Mouse (Mus musculus): ENCODE results near the gene Gm49486. TPM values are rescaled to one million over a fixed set of nuclear protein-coding genes. Genes with fewer than 3 reads are reported as not detected.

Gm49486 gene
- polyA plus RNA-seq, 3 experiments from 2014 or later, result not detected

DNA sequence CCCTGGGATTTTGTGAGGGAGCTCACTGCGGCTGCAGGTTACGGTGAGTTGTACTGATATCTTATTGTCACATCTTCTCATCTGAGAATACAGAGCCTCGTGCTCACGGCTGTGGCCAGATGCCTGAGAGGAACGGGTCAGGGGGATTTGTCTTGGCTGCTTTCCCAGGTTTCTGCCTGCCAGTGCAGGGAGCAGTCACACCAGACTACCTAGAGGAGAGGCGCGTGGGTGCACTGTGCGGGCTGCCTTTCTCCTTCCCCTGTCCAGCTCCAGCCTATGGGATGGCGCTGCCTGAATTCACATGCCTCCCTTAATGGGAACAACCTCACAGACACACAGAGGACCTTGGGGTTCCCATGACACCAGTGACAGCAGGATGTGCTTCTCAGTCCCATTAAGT, 6.1 kb downstream of the Gm49486 start:
- ATAC-seq, result no peak

DNA sequence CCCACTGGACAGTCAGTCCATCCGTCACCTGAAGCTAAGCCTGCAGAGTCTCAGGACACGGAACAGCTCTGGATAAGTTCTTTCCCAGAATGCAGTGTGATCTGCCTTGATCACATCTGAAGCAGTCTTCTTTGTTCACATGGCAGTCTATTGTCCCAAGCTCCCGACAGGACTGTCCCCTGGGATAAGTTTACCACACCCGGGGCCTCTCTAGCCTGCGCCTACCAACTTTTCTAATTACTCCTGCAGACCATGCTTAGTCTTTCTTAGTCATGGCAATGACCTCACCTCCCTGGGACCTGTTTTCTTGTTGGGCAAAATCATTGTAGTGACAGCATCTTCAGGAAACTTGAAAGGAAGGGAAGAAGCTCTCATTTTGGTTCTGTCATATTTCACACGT, 8.8 kb downstream of the Gm49486 start:
- ATAC-seq, result no peak

DNA sequence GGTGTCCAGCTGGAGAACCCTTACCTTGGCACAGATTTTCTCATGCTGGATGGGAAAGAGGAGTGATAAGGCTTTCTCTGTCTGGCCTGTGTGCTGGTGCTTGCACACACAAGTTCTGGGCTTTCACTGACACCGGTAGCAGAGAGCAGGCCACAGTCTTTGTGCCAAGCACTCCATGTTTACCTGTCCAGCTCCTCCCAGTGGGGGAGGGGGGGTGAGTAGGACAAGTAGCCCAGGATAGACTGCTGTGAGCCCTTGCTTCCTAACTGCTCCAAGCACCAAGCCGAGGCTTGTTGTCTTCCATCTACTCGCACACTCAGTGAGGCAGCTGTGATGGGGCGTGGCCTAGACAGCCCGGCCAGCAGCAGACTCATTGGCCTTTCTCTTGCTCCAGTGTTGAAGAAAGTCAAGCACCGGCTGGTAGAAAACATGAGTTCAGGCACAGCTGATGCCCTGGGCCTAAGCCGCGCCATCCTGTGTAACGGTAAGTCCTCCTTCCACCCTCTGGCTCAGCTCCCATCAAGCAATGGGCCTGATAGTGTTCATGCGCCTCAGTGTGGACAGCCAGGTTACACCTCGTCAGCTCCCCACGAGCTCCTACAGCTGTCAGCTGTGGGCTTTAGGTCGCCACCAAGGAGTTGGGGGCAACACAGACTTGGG, 13.5 kb downstream of the Gm49486 start:
- peak; percentile 26 for ATAC-seq

DNA sequence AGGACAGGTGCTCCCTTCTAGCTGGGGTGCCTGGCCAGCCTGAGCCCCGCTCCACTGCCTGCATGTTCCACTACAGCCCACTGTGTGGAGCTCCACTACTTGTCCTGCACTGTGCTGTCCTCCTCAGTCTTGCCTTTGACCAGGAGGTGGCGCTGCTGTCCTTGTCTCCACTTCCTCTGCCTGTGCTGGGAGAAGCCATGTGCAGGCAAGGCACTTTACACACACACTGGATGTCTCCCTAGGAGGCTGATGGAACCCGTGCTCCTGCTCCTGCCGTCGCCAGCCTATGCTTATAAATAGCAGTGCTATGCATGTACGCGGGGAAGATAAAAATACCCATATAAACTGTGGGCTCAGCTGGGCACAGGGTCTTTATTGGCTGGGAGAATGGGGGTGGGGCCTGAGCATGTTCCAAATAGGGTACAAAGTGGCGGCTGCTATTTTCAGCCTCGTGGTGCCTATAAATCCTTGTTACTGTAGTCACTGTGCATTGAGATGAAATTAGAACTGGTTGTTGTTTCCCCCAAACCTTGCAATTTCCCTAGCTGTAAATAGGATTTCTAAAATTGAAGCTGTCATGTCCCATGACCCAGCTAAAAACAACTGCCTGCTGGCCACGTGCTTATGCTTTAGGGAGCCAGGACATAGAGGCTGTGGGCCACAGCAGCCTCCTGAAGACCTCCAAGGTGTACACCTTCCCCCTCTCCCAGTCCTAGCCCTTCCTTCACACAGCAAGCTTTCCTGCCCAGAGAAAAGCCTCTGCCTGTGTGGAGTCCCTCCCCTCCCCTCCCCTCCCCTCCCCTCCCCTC, 14.2 kb downstream of the Gm49486 start:
- peak; percentile 99 for ATAC-seq

DNA sequence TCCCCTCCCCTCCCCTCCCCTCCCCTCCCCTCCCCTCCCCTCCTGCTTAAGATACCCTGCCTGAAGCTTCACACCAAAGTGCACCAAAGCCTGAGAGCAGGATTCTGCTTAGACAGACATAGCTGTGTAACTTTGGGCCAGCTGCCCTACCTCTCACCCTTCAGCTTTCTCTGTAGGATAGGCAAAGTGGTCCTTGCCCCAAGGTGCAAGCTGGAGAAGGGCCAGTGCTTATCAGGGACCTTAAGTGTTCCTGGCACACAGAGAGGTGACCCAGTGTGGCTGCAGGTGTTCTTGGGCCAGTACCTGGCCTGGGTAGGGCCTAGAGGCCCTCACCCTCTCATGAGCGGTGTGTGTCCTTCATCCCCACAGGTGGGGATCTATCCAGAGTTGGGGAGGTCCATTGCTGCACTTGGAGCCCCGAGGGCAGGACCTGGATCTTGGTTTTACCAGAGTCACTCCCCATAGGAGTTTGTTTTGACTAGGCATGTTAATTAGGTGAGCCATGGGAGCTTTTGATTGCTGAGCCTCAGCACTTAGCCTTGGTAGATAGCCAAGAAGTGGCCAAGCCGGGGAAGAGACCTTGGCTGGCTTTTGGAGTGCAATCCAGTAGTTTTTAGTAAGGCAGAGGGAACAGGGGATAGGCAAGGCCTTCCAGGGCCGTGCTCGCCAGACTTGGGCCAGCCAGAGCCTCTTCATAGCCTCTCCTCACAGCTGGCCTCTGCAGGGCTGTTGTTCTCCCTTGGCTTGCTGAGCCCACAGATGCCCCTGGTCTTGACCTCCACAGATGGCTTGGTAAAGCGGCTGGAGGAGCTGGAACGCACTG, 15.1 kb downstream of the Gm49486 start:
- no peak for ATAC-seq

DNA sequence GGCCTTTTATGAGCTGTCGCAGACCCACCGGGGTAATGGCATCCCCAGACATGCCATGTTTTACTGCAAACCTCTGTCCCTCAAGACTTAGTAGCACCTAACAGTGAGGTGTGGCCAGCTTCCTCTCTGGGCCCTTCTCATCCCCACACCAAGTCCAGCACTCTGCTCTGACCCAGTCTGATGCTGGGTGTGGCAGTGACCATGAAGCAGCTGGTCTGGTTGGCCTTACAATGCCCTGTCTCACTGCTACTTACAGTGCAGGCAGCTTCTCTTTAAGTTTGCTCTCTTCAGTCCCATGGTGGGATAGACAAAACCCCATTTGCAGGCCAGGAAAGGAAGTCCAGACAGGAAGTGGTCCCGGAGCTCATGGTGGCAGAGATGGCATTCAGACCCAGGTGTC, 16.1 kb downstream of the Gm49486 start:
- ATAC-seq, result no peak

DNA sequence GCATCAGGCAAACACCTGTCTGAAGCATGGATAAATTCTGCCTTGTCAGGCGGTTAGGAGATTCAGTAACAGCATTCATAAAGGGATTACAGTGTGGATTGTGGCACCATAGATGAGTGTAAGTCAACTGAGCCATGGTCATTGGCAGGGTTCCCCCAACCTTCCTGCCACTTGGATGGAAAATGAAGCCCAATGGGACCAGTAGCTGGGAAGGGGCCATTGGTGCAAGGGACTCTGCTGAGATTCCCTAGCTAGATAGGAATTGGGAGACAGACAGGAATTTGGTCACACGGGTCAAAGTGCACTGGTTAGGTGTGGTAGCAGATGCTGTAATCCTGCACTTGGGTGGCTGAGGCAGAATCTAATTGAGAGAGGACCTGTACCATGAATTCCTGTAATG, 21.0 kb downstream of the Gm49486 start:
- no peak for ATAC-seq

DNA sequence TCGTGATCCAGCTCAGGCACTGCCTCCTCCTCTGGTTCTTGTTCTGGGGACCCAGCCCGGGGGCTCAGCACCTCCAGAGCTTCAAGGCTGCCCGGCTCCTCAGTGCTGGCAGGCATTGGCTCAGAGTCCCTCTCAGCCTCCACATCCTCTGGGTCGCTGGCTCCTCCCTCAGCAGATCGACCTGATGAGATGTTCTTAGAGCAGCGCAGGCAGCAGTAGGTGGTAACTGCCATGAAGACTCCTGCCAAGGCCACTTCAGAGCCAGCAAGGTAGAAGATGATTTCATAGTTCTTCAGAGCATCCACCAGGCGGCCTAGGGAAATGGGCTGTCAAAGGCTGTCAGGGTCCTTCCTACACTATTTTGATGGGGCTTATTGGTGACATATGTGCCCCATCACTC, 22.0 kb downstream of the Gm49486 start:
- no peak for ATAC-seq

DNA sequence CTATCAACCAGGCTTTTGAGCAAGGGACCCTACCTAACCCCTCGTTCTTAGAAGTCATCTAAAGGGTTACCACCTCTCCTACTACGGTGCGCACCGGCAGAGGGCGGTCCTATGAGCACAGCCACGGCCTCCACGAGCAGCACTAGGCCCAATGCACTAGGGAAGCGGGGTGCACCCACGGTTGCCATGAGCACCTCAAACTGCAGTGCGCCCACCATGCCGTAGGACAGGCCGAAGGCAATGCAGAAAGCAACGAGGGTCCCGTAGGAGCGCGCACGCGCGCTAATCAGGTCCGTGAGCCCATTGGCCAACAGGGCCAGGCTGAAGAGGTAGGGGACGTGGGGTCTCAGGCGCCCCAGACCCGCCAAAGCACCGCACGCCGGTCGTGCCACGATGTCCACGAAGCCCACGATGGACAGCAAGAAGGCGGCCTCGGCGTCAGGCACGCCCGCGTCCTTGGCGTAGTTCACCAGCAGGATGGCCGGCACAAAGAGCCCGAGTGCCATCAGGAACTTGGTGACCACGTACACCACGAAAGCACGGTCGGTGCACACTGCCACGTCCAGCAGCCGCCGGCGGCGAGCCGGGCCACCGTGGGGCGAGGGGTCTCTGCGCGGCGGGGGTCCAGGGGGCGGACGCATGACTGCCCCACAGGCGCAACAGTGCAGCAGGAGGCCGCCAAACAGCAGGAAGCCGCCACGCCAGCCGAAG, 22.7 kb downstream of the Gm49486 start:
- no peak for ATAC-seq

DNA sequence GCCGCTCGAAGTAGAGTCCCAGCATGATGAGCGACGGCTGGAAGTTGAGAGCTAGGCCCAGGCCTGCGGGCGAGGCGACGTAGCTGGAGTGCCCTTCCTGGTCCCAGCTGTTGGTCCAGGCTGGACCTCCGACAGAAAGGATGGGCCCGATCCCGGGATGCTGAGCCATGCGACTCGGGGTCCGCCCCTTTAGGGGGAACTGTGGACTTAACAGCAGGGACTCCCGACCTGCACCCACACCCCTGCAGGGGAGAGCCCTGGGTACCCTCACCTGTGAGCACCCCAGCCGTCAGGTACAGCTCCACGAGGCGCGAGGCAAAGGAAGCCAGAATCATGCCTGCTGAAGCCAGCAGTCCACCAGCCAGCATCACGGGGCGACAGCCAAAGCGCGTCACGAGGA, 23.4 kb downstream of the Gm49486 start:
- no peak for ATAC-seq

DNA sequence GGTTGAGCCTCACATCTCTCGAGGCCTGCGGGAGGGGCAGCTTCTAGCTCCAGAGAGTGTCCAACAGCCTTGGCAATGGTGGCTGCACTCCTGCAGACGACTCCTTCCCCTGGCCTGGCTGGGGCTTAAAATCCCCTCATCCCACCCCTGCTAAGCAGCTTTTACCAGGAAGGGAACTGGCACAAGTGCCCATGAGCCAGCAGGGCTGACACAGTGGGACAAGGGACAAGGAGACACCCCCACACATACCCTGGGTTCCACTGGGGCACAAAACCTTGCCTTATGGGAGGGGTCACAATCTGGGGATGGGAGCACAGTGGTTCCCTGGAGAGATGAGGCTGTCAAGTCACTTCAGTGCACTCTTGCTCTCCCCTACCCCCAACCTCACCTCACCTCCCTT, 25.5 kb downstream of the Gm49486 start, which contains the start of gene Slc16a8:
Slc16a8 (minus strand) TSS at position 101 of the 400 bp plus-strand sequence.
- ATAC-seq, result no peak

DNA sequence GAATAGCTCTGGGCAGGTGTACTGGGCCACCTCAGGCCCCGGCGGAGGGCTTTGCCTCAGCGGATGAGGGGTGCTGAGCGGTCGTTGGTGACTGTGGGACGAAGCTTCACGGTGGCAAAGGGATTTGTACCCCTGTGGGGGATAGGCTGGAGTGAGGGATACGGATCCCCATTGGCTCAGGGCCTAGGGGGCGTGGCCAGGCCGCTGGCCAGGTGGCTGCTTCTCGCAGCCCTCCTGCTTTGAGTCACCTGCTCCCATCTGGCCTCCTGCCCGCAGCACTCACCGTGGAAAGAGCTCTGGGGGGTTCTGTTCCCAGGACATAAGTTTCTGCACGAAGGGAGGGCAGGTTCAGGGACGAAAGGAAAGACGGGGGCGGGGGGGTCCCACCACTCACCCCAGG, 29.3 kb downstream of the Gm49486 start:
- no peak for ATAC-seq

DNA sequence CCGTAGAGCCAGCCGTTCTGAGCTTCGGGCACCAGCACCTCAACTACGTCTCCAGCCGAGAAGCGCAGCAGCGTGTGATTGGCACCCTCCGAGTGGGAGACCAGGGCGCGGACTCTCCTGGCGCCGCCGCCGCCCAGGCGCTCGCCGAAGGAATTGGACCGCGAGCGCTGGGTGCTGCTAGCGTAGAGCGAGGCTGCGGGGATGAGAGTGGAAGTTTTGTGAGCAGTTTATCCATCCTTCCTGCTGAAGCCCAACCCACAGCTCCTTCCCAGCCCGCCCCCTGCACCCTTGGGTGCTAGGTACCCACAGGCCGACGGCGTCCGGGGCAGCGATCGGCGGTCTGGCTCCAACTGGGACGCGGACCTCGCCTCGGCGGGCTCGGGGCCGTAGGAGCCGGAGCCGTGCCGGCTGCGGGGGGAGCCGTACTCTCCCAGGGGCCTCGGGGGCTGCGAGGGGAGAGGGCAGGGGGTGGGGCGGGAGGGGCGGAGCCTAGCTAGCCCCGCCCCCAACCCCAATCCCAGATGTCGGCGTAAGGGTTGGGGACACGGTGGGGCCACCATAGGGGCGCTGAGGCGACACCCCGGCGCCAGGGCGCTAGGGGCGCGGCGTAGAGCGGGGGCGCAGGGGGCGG, 32.0 kb downstream of the Gm49486 start:
- no peak for ATAC-seq

DNA sequence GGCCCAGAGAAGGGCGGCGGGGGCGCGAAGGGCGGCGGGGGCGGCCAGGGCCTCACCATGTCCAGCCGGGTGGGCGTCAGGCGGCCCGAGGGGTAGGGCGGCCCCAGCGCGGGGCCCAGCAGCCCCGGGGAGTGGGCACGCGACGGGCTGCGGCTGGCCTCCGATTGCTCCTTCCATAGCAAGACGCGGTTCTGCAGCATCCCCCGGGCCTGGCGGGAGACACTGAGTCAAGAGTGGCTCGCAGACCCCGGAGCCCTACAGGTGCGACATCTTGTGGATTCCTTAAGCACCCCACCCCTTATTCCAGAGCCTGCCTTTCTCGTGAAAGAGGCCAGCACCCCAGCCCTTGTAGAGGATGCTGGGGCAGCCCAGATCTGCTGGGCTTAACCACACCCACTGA, 32.6 kb downstream of the Gm49486 start:
- no peak for ATAC-seq

DNA sequence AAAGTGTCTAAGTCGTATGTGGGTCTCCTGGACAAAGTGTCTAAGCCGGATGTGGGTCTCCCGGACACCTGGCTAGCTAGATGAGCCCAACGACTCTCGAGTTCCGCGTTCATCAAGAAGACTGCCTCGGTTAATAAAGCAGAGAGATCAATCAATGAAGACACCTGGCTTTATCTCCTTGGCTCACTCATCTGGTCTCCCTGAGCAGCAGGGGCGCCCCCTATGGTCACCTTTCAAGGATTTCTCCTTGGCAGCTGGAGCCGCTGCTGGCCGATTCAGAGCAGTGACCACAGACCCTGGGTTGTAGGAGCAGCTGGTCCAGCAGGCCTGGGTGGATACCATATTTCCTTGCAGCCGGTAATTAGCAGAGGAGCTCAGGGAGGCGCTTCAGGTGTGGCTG, 33.2 kb downstream of the Gm49486 start:
- no peak for ATAC-seq

DNA sequence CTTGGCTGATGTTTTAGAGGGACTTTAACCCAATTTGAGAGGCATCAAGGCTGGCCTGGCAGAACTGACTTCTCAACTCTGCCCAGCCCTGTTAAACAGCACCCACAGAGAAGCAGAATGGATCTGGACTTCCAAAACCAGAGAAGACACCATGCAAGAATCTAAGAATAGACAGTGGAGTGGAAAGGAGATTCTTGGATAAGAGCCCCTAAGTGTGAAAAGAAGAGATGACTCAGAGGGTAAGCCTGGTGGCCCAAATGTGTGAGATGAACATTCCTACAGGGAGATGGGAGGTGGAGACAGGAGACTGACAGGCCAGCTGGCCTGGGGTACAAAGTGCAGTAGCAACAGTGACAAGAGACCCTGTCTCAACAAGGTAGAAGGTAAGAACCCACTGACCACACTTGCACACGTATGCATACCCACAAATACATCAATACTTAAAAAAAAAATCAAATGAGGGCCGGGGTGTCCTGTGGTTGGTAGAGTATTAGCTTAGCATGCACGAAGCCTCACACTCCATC, 33.7 kb downstream of the Gm49486 start:
- ATAC-seq, result no peak

DNA sequence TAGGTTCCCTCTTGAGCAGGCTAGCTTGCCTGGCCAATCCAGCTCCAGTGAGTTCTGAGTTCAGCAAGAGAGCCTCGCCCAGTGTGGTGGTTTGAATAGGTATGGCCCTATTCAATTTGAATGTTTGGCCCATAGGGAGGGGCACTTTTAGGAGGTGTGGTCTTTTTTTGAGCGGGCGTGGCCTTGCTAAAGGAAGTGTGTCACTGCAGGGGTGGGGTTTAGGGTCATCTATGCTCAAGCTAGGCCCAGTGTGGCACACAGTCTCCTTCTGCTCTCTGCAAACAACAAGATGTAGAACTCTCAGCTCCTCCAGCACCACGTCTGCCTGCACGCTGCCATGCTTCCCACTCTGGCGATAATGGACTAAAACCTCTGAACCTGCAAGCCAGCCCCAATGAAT, 34.5 kb downstream of the Gm49486 start:
- no peak for ATAC-seq

DNA sequence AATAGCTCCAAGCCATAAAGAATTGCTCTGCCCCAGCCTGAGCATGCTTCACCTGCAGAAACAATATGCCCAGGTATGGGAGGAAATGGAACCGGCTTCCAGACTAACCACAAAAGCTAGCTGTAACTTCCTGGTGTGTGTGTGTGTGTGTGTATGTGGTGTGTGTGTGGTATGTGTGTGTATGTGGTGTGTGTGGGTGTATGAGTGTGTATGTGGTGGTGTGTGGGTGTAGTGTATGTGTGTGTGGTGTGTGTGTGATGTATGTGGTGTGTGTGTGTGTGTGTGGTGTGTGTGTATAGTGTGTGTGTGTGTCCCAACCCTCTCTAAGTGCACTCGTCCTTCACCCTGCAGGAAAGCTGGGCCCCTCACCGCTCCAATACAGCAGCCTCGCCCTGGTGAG, 36.2 kb downstream of the Gm49486 start:
- peak; percentile 29 for ATAC-seq

DNA sequence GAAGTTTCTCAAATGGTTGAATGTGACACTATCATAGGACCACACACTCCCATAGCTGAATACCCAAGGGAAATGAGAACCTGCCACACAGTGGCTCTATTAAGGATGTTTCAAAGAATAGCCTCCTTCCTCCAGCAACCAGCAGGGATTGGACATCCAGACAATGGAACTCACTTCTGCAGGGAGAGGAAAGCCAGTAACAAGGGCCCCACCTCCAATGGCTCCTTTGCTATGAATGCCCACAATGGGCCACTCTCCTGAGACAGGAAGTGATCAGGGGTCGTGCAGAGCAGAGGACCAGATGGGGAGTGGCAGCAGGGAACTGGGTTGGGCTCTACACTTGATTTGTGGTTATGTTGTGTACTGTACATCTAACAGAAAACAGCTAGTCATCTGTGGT, 39.3 kb downstream of the Gm49486 start:
- no peak for ATAC-seq

DNA sequence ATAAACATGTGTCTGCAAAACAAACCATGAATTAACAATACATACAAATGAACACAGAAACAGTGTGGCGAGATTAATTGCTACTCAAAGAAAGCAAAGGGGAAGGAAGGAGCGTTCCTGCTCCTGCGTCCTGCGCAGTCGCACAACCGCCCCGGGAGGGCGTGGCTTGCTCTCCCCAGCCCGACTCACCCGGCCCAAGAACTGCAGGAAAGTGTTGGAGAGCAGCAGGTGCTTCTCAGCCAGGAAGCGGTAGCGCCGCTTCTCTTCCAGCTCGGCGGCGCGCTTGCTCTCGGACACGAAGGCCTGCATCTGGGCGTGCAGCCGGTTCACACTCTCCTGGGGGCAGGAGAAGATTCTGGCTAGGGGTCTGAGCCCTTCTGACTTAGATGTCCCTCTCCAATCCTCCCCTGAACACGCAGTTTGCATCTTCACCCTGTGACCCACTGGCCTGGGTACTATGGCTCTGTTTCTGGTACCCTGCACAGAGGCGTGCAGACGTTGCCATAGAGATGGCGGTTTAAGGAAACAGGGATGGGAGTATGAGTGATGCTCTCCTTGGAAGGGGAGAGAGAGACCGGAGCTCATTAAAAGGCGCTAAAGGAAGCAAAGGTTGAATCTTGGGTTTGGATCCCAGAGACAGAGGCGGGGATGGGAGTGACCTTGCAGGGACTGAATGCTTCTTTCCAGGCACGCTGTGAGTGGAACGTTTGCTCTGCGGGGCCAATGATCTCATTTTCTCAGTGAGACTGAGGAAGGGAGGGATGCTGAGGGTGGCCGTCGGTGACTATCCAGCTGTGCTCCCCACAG, 41.3 kb downstream of the Gm49486 start:
- peak; percentile 94 for ATAC-seq

DNA sequence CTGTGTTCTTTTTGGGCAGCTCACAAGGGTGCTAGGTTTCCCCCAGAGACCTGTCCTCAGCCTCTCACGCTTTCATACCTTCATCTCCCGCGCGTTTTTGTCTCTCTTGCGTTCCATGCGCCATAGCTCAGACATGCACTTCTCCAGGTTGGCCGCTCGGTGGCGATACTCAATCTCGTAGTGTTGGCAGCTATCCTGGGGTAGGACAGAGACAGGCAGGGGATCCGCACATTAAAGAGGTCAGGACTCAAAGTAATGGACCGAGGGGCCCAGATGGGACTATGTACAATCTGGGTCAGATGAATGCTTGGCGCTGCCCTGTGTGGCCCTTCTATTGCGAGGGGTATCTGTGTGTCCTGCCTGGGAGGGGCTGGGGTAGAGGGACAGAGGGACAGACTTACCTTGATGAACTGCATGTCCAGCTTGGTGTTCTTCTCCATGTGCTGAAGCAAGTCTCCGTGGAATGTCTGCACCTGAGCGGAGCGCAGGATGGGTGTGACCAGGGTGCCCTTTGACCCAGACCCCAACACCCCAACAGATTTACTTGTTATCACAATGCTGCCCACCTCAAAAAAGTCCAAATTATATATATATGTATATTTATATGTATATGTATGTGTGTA, 42.0 kb downstream of the Gm49486 start:
- ATAC-seq, result peak; percentile 65

Measured in inflammation-experienced regulatory T-cells, adult 6 months (primary cell).